Mouse (Mus musculus): ENCODE measurements around the gene Plekhg3. TPM values are rescaled to one million over a fixed set of nuclear protein-coding genes. Genes with fewer than 3 reads are reported as not detected.
A peak's percentile ranks its signal among the peaks of the same experiment; 100 is the strongest.

Plekhg3 gene
- total and polyA plus RNA-seq, 2 experiments, result 16.5 to 17.1 TPM

- no peaks in the 10 kb centered on the region for H3K36me3 ChIP-seq (ENCODE audit: control insufficient read depth, insufficient read depth, low read length)
- H3K27ac ChIP-seq (replicated peaks; ENCODE audit: insufficient read depth, low read depth, low read length), result no peak overlapping the region
- no peaks in the 10 kb centered on the region for H3K4me1 ChIP-seq (ENCODE audit: control insufficient read depth, insufficient read depth, low read length)
- H3K4me3 ChIP-seq (ENCODE audit: insufficient read depth, low read depth, low read length), result no peak overlapping the region
- H3K9ac ChIP-seq (ENCODE audit: low read depth, low read length), result no peak overlapping the region
- TF ChIP-seq CTCF (IDR thresholded peaks at IDR 0.05; ENCODE audit: low read depth, low read length), result no peak
- TF ChIP-seq POLR2A (IDR thresholded peaks at IDR 0.05; ENCODE audit: extremely low read depth, insufficient read depth, low read length), result no peak
- H3K27me3 ChIP-seq (ENCODE audit: control insufficient read depth, insufficient read depth, low read length), result no peaks in the 10 kb centered on the region
- 85% methylated on average over 3 of the region's 3 CpGs for WGBS
- no peak for DNase-seq (ENCODE audit: extremely low read depth, low read depth, low spot score)
- no peaks in the 10 kb centered on the region for H3K79me2 ChIP-seq (ENCODE audit: control insufficient read depth, insufficient read depth, low read length)
These were observed 60.3 kb downstream of the Plekhg3 start for GRCm38 (mm10) chr12:76591037-76591436.

GRCm38 (mm10) chr12:76592213-76592612, 61.5 kb downstream of the Plekhg3 start:
- H3K27ac ChIP-seq (replicated peaks; ENCODE audit: insufficient read depth, low read depth, low read length), result no peak overlapping the region
- DNase-seq (ENCODE audit: extremely low read depth, low read depth, low spot score), result peak; percentile 27
- no peak overlapping the region for H3K4me3 ChIP-seq (ENCODE audit: insufficient read depth, low read depth, low read length)
- H3K9ac ChIP-seq (ENCODE audit: low read depth, low read length), result no peak overlapping the region
- TF ChIP-seq POLR2A (IDR thresholded peaks at IDR 0.05; ENCODE audit: extremely low read depth, insufficient read depth, low read length), result no peak
- TF ChIP-seq CTCF (IDR thresholded peaks at IDR 0.05; ENCODE audit: low read depth, low read length), result peak; percentile 73
- H3K4me1 ChIP-seq (ENCODE audit: control insufficient read depth, insufficient read depth, low read length), result no peaks in the 10 kb centered on the region
- no peaks in the 10 kb centered on the region for H3K79me2 ChIP-seq (ENCODE audit: control insufficient read depth, insufficient read depth, low read length)
- 55% methylated on average over 1 of the region's 1 CpGs for WGBS
- H3K36me3 ChIP-seq (ENCODE audit: control insufficient read depth, insufficient read depth, low read length), result no peaks in the 10 kb centered on the region
- no peaks in the 10 kb centered on the region for H3K27me3 ChIP-seq (ENCODE audit: control insufficient read depth, insufficient read depth, low read length)

GRCm38 (mm10) chr12:76593254-76593653, 62.6 kb downstream of the Plekhg3 start:
- no peak overlapping the region for H3K27ac ChIP-seq (replicated peaks; ENCODE audit: insufficient read depth, low read depth, low read length)
- no peak overlapping the region for H3K9ac ChIP-seq (ENCODE audit: low read depth, low read length)

GRCm38 (mm10) chr12:76593839-76594322, 63.2 kb downstream of the Plekhg3 start:
- no peak for DNase-seq (ENCODE audit: extremely low read depth, low read depth, low spot score)
- Histone ChIP-seq H3K36me3 (ENCODE audit: control insufficient read depth, insufficient read depth, low read length) (no peaks in the 10 kb centered on the region), H3K27me3 (ENCODE audit: control insufficient read depth, insufficient read depth, low read length) (no peaks in the 10 kb centered on the region), H3K4me3 (ENCODE audit: insufficient read depth, low read depth, low read length) (no peak overlapping the region), H3K4me1 (ENCODE audit: control insufficient read depth, insufficient read depth, low read length) (no peaks in the 10 kb centered on the region), H3K27ac (replicated peaks; ENCODE audit: insufficient read depth, low read depth, low read length) (no peak overlapping the region), H3K9ac (ENCODE audit: low read depth, low read length) (no peak overlapping the region), H3K79me2 (ENCODE audit: control insufficient read depth, insufficient read depth, low read length) (no peaks in the 10 kb centered on the region)
- TF ChIP-seq CTCF (IDR thresholded peaks at IDR 0.05; ENCODE audit: low read depth, low read length), result no peak
- TF ChIP-seq POLR2A (IDR thresholded peaks at IDR 0.05; ENCODE audit: extremely low read depth, insufficient read depth, low read length), result no peak
- 37% methylated on average over 7 of the region's 7 CpGs for WGBS

More at GRCm38 (mm10) chr12:76593254-76593653, 62.6 kb downstream of the Plekhg3 start:
- Histone ChIP-seq H3K79me2 (ENCODE audit: control insufficient read depth, insufficient read depth, low read length) (no peaks in the 10 kb centered on the region), H3K4me1 (ENCODE audit: control insufficient read depth, insufficient read depth, low read length) (no peaks in the 10 kb centered on the region), H3K4me3 (ENCODE audit: insufficient read depth, low read depth, low read length) (no peak overlapping the region), H3K27me3 (ENCODE audit: control insufficient read depth, insufficient read depth, low read length) (no peaks in the 10 kb centered on the region), H3K36me3 (ENCODE audit: control insufficient read depth, insufficient read depth, low read length) (no peaks in the 10 kb centered on the region)
- DNase-seq (ENCODE audit: extremely low read depth, low read depth, low spot score), result no peak
- WGBS, result 90% methylated on average over 6 of the region's 6 CpGs
- TF ChIP-seq CTCF (IDR thresholded peaks at IDR 0.05; ENCODE audit: low read depth, low read length), result no peak
- no peak for TF ChIP-seq POLR2A (IDR thresholded peaks at IDR 0.05; ENCODE audit: extremely low read depth, insufficient read depth, low read length)

GRCm38 (mm10) chr12:76594556-76594955, 63.9 kb downstream of the Plekhg3 start:
- no peak overlapping the region for H3K4me3 ChIP-seq (ENCODE audit: insufficient read depth, low read depth, low read length)
- DNase-seq (ENCODE audit: extremely low read depth, low read depth, low spot score), result no peak
- TF ChIP-seq POLR2A (IDR thresholded peaks at IDR 0.05; ENCODE audit: extremely low read depth, insufficient read depth, low read length) (no peak), CTCF (IDR thresholded peaks at IDR 0.05; ENCODE audit: low read depth, low read length) (no peak)
- no peaks in the 10 kb centered on the region for H3K27me3 ChIP-seq (ENCODE audit: control insufficient read depth, insufficient read depth, low read length)
- 84% methylated on average over 3 of the region's 3 CpGs for WGBS
- no peaks in the 10 kb centered on the region for H3K4me1 ChIP-seq (ENCODE audit: control insufficient read depth, insufficient read depth, low read length)
- H3K9ac ChIP-seq (ENCODE audit: low read depth, low read length), result no peak overlapping the region
- no peak overlapping the region for H3K27ac ChIP-seq (replicated peaks; ENCODE audit: insufficient read depth, low read depth, low read length)
- no peaks in the 10 kb centered on the region for H3K79me2 ChIP-seq (ENCODE audit: control insufficient read depth, insufficient read depth, low read length)
- H3K36me3 ChIP-seq (ENCODE audit: control insufficient read depth, insufficient read depth, low read length), result no peaks in the 10 kb centered on the region

- H3K27me3 ChIP-seq (ENCODE audit: control insufficient read depth, insufficient read depth, low read length), result no peaks in the 10 kb centered on the region
- H3K4me3 ChIP-seq (ENCODE audit: insufficient read depth, low read depth, low read length), result no peak overlapping the region
- no peaks in the 10 kb centered on the region for H3K79me2 ChIP-seq (ENCODE audit: control insufficient read depth, insufficient read depth, low read length)
- no peak overlapping the region for H3K9ac ChIP-seq (ENCODE audit: low read depth, low read length)
- H3K27ac ChIP-seq (replicated peaks; ENCODE audit: insufficient read depth, low read depth, low read length), result no peak overlapping the region
- no peak for TF ChIP-seq POLR2A (IDR thresholded peaks at IDR 0.05; ENCODE audit: extremely low read depth, insufficient read depth, low read length)
- no peak for TF ChIP-seq CTCF (IDR thresholded peaks at IDR 0.05; ENCODE audit: low read depth, low read length)
- no peaks in the 10 kb centered on the region for H3K36me3 ChIP-seq (ENCODE audit: control insufficient read depth, insufficient read depth, low read length)
- WGBS, result 76% methylated on average over 2 of the region's 2 CpGs
- DNase-seq (ENCODE audit: extremely low read depth, low read depth, low spot score), result no peak
- no peaks in the 10 kb centered on the region for H3K4me1 ChIP-seq (ENCODE audit: control insufficient read depth, insufficient read depth, low read length)
These were observed 65.1 kb downstream of the Plekhg3 start for GRCm38 (mm10) chr12:76595830-76596229.

Data from liver, adult 2 months (tissue).